Mouse (Mus musculus): ENCODE results near the gene Olfr1414. TPM values are rescaled to one million over a fixed set of nuclear protein-coding genes. Genes with fewer than 3 reads are reported as not detected.
"Not testable (repeated sequence)": the region's sequence is repeated elsewhere in the genome, so short reads cannot be mapped to it uniquely, and the experiment has no call there.

Olfr1414 gene
- polyA plus RNA-seq (2014; fragmentation: Nextera tagmentation; extraction: Ambion mirVana): not detected in 2 replicates

DNA sequence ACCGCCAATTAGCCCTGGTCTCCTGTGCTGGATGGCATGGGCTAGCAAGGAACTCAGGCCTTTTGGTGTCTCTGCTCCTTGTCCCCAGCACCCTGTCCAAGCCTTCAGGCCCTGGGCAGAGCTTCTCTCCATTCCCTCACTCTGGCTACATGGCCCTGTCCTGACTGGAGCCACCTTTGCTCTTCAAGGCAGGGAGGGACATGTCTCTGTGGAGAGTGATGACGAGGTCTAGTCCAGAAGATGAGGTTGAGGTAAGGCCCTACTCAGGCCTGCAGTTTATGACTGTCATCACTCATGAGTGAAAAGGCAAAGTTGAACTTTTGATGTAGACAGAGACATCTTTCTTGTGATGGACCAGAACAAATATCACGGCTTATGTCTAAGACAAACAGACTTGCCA is at the start of gene Olfr1414:
Olfr1414 (minus strand) TSS at position 101 of the 400 bp plus-strand sequence.
- WGBS: 90% methylated on average over 3 of the region's 3 CpGs
- ATAC-seq (ENCODE audit: low FRiP score) (no peak), DNase-seq (ENCODE audit: low spot score, missing footprints) (no peak)
- no peaks in the 10 kb centered on the region for H3K27me3 ChIP-seq (ENCODE audit: control insufficient read depth, insufficient read depth, low read length)
- no peaks in the 10 kb centered on the region for H3K9me3 ChIP-seq (ENCODE audit: control insufficient read depth, low read length)
- H3K27ac ChIP-seq (ENCODE audit: low read depth, low read length): no peak within 1 kb of the TSS
- H3K4me3 ChIP-seq (ENCODE audit: low read depth, low read length): no peak within 1 kb of the TSS
- no peaks in the 10 kb centered on the region for H3K36me3 ChIP-seq (ENCODE audit: control insufficient read depth, insufficient read depth, low read length)
- no peak within 1 kb of the TSS for H3K4me2 ChIP-seq
- H3K4me1 ChIP-seq (ENCODE audit: control insufficient read depth, insufficient read depth, low read length): no peaks in the 10 kb centered on the region
- H3K9ac ChIP-seq (ENCODE audit: low read length): no peak within 1 kb of the TSS

DNA sequence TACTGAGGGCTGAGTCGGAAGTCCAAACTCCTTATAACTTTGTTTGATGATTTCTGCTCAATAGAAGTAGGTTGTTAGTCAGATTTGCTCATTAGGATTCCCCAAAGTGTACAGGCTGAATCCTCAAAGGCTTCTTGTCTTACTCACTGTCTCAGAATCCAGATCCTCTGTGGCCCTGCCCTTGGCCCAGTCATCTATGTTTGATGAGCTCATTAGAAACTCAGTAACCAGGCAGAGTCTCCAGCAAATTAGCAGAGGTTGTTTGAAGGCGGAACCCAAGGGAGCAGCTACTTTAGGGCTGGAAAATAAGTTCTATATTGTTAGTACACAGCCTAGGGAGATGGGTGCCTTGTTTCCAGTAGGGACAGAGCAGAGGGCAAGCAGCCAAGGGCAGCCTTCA is 27.5 kb upstream of the Olfr1414 start:
- Histone ChIP-seq H3K9me3 (ENCODE audit: control insufficient read depth, low read length) (no peaks in the 10 kb centered on the region), H3K36me3 (ENCODE audit: control insufficient read depth, insufficient read depth, low read length) (no peaks in the 10 kb centered on the region), H3K9ac (ENCODE audit: low read length) (no peak overlapping the region), H3K27me3 (ENCODE audit: control insufficient read depth, insufficient read depth, low read length) (no peaks in the 10 kb centered on the region), H3K4me1 (ENCODE audit: control insufficient read depth, insufficient read depth, low read length) (no peaks in the 10 kb centered on the region), H3K27ac (ENCODE audit: low read depth, low read length) (no peak overlapping the region), H3K4me2 (no peak overlapping the region), H3K4me3 (ENCODE audit: low read depth, low read length) (no peak overlapping the region)
- 74% methylated on average over 2 of the region's 2 CpGs for WGBS
- ATAC-seq (ENCODE audit: low FRiP score): no peak
- DNase-seq (ENCODE audit: low spot score, missing footprints): no peak

DNA sequence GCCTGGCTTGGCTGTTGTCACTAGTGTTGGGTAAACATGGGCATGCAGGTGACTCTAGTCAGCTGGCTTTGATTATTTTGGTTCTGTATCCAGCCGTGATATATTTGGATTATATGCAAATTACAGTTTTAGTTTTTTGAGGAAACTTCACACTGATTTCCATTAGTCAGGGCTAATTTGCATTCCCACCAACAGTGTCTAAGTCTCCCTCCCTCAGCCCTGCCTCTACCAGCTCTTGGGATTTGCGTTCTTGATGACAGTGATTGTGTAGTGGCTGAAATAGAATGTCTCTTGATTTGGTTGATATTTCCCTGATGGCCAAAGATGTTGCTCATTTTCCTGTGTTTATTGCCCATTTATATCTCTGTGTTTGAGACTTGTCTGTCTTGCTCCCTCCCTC is 20.6 kb upstream of the Olfr1414 start:
- 38% methylated on average over 2 of the region's 2 CpGs for WGBS
- ATAC-seq (ENCODE audit: low FRiP score) (no peak), DNase-seq (ENCODE audit: low spot score, missing footprints) (no peak)
- no peak overlapping the region for H3K9ac ChIP-seq (ENCODE audit: low read length)
- no peaks in the 10 kb centered on the region for H3K9me3 ChIP-seq (ENCODE audit: control insufficient read depth, low read length)
- H3K4me3 ChIP-seq (ENCODE audit: low read depth, low read length): no peak overlapping the region
- no peaks in the 10 kb centered on the region for H3K4me1 ChIP-seq (ENCODE audit: control insufficient read depth, insufficient read depth, low read length)
- H3K27me3 ChIP-seq (ENCODE audit: control insufficient read depth, insufficient read depth, low read length): no peaks in the 10 kb centered on the region
- H3K36me3 ChIP-seq (ENCODE audit: control insufficient read depth, insufficient read depth, low read length): no peaks in the 10 kb centered on the region
- no peak overlapping the region for H3K4me2 ChIP-seq
- H3K27ac ChIP-seq (ENCODE audit: low read depth, low read length): no peak overlapping the region

DNA sequence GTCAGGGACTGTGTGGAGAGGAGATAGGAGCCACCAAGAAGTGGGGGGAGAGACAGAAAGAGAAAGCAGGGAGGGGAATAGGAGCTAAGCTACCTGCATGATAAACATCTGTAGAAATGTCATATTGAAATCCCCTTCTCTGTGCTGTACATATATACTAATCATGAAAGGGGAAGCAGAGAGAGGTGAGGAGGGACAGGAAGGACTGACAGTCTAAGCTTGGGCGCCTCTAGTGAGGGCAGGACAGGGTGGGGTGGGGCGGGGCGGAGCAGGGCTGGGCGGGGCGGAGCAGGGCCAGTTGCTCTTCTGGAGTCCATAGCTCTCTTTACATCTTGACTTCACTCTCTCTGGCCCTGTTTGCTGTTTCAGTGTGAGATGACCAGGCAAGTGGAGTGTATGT is 18.5 kb upstream of the Olfr1414 start:
- no peaks in the 10 kb centered on the region for H3K27me3 ChIP-seq (ENCODE audit: control insufficient read depth, insufficient read depth, low read length)
- no peaks in the 10 kb centered on the region for H3K36me3 ChIP-seq (ENCODE audit: control insufficient read depth, insufficient read depth, low read length)
- no peak overlapping the region for H3K4me2 ChIP-seq
- H3K9ac ChIP-seq (ENCODE audit: low read length): no peak overlapping the region
- DNase-seq (ENCODE audit: low spot score, missing footprints) (no peak), ATAC-seq (ENCODE audit: low FRiP score) (no peak)
- H3K27ac ChIP-seq (ENCODE audit: low read depth, low read length): no peak overlapping the region
- no peaks in the 10 kb centered on the region for H3K4me1 ChIP-seq (ENCODE audit: control insufficient read depth, insufficient read depth, low read length)
- H3K9me3 ChIP-seq (ENCODE audit: control insufficient read depth, low read length): no peaks in the 10 kb centered on the region
- WGBS: 24% methylated on average over 5 of the region's 5 CpGs
- no peak overlapping the region for H3K4me3 ChIP-seq (ENCODE audit: low read depth, low read length)

DNA sequence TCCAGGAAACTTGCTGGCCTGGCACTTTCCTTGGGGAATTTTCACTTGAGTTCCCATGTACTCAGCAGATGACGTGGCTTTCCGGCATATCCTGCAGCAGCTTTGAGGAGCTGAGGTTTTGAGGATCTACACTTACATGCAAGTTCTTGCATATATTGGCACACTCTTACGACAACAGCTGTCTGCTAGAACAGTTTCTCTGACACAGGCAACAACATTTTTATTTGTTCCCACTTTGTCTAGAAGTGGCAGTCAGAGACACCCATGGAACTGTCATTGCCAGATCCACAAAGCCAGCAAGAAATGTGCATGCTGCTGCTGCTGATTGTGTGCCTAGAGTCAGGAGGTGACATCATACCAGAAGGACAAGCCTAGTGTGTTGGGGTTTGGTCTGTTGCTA is 5.3 kb upstream of the Olfr1414 start:
- Histone ChIP-seq H3K36me3 (ENCODE audit: control insufficient read depth, insufficient read depth, low read length) (no peaks in the 10 kb centered on the region), H3K4me2 (no peak overlapping the region), H3K9ac (ENCODE audit: low read length) (no peak overlapping the region), H3K27me3 (ENCODE audit: control insufficient read depth, insufficient read depth, low read length) (no peaks in the 10 kb centered on the region), H3K27ac (ENCODE audit: low read depth, low read length) (no peak overlapping the region), H3K4me1 (ENCODE audit: control insufficient read depth, insufficient read depth, low read length) (no peaks in the 10 kb centered on the region), H3K4me3 (ENCODE audit: low read depth, low read length) (no peak overlapping the region), H3K9me3 (ENCODE audit: control insufficient read depth, low read length) (no peaks in the 10 kb centered on the region)
- ATAC-seq (ENCODE audit: low FRiP score) (no peak), DNase-seq (ENCODE audit: low spot score, missing footprints) (no peak)
- whole genome bisulfite sequencing: 90% methylated on average over 3 of the region's 3 CpGs

DNA sequence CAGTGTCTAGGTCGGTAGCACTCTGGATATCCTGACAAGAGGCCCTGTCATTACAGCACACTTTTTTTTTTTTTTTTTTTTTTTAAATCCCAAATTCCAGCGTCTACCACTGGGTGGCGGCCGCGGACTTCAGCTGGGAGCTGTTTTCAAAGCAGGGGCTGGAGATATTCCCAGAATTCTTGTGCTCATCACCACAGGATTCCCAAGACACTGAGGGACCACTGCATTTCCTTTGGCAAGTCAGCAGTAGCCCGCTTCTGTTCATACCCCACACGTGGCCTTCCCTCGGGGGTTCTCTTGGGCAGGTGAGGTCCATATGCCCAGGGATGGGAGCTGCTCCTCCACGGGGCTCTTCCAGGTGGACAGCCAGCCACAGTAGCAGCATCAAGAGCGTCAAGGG is 2.9 kb upstream of the Olfr1414 start:
- ATAC-seq (ENCODE audit: low FRiP score) (0 out of 2 replicates have a peak, but pooled peaks have one; percentile 19), DNase-seq (ENCODE audit: low spot score, missing footprints) (peak; percentile 90)
- Histone ChIP-seq H3K4me1 (ENCODE audit: control insufficient read depth, insufficient read depth, low read length) (no peaks in the 10 kb centered on the region), H3K4me3 (ENCODE audit: low read depth, low read length) (no peak overlapping the region), H3K27ac (ENCODE audit: low read depth, low read length) (no peak overlapping the region), H3K4me2 (no peak overlapping the region), H3K9ac (ENCODE audit: low read length) (no peak overlapping the region), H3K36me3 (ENCODE audit: control insufficient read depth, insufficient read depth, low read length) (no peaks in the 10 kb centered on the region), H3K9me3 (ENCODE audit: control insufficient read depth, low read length) (no peaks in the 10 kb centered on the region), H3K27me3 (ENCODE audit: control insufficient read depth, insufficient read depth, low read length) (no peaks in the 10 kb centered on the region)
- WGBS: 20% methylated on average over 10 of the region's 10 CpGs

DNA sequence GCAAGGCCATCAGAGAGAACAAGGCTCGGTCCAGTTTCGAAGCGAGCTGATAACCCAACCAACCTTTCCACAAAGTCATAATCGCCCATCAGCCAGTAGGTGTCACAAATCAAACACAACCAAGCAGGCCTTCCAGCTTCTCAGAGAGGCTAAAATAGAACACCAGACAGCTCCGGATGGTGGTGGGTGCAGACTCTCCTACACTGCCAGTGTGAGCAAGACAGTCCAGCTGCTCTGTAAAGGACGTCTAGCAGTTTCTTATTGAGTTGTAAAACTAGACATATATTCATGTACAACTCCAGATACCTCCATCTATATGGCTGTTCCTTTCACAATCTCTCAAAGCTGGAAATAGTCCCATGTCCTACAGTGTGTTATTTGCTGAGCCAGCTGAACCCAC is 585 bp upstream of the Olfr1414 start:
- Histone ChIP-seq H3K27me3 (ENCODE audit: control insufficient read depth, insufficient read depth, low read length) (no peaks in the 10 kb centered on the region), H3K9ac (ENCODE audit: low read length) (no peak overlapping the region), H3K9me3 (ENCODE audit: control insufficient read depth, low read length) (no peaks in the 10 kb centered on the region), H3K36me3 (ENCODE audit: control insufficient read depth, insufficient read depth, low read length) (no peaks in the 10 kb centered on the region), H3K4me1 (ENCODE audit: control insufficient read depth, insufficient read depth, low read length) (no peaks in the 10 kb centered on the region), H3K4me3 (ENCODE audit: low read depth, low read length) (no peak overlapping the region), H3K4me2 (no peak overlapping the region), H3K27ac (ENCODE audit: low read depth, low read length) (no peak overlapping the region)
- DNase-seq (ENCODE audit: low spot score, missing footprints) (no peak), ATAC-seq (ENCODE audit: low FRiP score) (no peak)
- 94% methylated on average over 6 of the region's 6 CpGs for WGBS

DNA sequence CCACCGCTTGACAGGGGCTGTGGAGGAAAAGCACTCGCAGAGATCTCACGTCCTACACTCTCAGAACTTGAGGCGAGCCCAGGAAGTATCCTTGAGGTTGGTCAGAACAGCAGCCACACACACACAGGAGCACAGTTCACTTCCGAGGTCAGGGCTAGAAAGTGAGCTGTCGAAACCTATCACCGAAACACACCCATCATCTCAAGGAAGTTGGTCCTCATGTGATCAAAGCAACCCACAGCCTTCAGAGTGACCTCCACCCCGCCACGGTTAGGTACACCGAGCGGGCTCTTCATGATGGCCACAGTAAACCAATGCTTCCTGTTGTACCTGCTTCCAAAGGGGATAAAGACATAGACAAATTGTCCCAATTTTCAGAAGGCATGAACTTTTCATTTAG is 3.1 kb downstream of the Olfr1414 start:
- no peak overlapping the region for H3K9ac ChIP-seq (ENCODE audit: low read length)
- H3K4me3 ChIP-seq (ENCODE audit: low read depth, low read length): no peak overlapping the region
- no peak overlapping the region for H3K4me2 ChIP-seq
- H3K9me3 ChIP-seq (ENCODE audit: control insufficient read depth, low read length): no peaks in the 10 kb centered on the region
- H3K27ac ChIP-seq (ENCODE audit: low read depth, low read length): no peak overlapping the region
- no peaks in the 10 kb centered on the region for H3K27me3 ChIP-seq (ENCODE audit: control insufficient read depth, insufficient read depth, low read length)
- no peak for DNase-seq (ENCODE audit: low spot score, missing footprints)
- WGBS: 88% methylated on average over 11 of the region's 11 CpGs
- H3K4me1 ChIP-seq (ENCODE audit: control insufficient read depth, insufficient read depth, low read length): no peaks in the 10 kb centered on the region
- no peak for ATAC-seq (ENCODE audit: low FRiP score)
- H3K36me3 ChIP-seq (ENCODE audit: control insufficient read depth, insufficient read depth, low read length): no peaks in the 10 kb centered on the region

DNA sequence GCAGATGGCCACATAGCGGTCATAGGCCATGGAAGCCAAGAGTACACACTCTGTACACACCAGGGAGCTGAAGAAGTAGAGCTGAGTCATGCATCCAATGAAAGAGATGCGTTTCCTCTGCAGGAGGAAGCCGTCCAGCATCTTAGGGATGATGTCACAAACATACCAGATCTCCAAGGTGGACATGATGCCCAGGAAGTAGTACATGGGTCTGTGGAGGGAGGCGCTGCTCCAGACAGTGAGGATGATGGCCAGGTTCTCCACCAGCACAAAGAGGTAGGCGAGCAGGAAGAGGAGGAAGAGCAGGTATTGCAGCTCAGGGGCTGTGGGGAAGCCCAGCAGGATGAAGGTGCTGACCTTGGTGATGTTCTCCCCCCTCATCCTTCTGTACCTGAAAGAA is 6.8 kb downstream of the Olfr1414 start:
- not testable (repeated sequence) for H3K27ac ChIP-seq (ENCODE audit: low read depth, low read length); ATAC-seq (ENCODE audit: low FRiP score); DNase-seq (ENCODE audit: low spot score, missing footprints); H3K36me3 ChIP-seq (ENCODE audit: control insufficient read depth, insufficient read depth, low read length); H3K9me3 ChIP-seq (ENCODE audit: control insufficient read depth, low read length); H3K27me3 ChIP-seq (ENCODE audit: control insufficient read depth, insufficient read depth, low read length); H3K9ac ChIP-seq (ENCODE audit: low read length); H3K4me3 ChIP-seq (ENCODE audit: low read depth, low read length); H3K4me1 ChIP-seq (ENCODE audit: control insufficient read depth, insufficient read depth, low read length); H3K4me2 ChIP-seq
- 90% methylated on average over 4 of the region's 5 CpGs for WGBS

DNA sequence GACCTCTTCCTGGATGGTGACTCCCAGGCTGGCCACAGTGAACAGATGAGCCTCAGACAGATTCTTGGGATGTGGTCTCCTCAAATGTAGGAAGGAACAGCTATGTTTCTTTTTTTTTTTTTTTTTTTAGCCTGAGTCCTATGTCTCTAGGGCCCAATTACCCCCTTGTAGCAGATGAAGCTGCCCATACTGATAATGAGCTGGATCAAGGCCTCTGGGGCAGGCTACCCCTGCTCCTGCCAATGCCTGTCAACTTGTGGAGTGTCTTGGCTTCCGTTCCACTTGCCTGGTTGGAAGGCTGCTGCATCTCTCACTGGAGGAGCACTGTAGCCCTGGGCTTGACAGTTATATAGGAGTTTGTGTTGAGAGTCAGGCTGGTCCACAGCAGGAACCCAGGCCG is 22.5 kb downstream of the Olfr1414 start, which contains the start of gene Olfr1415:
Olfr1415 (minus strand) TSS at position 101 of the 400 bp plus-strand sequence.
- H3K9me3 ChIP-seq (ENCODE audit: control insufficient read depth, low read length): no peaks in the 10 kb centered on the region
- no peak within 1 kb of the TSS for H3K9ac ChIP-seq (ENCODE audit: low read length)
- H3K4me2 ChIP-seq: no peak within 1 kb of the TSS
- WGBS: 92% methylated on average over 2 of the region's 2 CpGs
- no peaks in the 10 kb centered on the region for H3K36me3 ChIP-seq (ENCODE audit: control insufficient read depth, insufficient read depth, low read length)
- no peak within 1 kb of the TSS for H3K4me3 ChIP-seq (ENCODE audit: low read depth, low read length)
- DNase-seq (ENCODE audit: low spot score, missing footprints) (no peak), ATAC-seq (ENCODE audit: low FRiP score) (no peak)
- no peak within 1 kb of the TSS for H3K27ac ChIP-seq (ENCODE audit: low read depth, low read length)
- no peaks in the 10 kb centered on the region for H3K27me3 ChIP-seq (ENCODE audit: control insufficient read depth, insufficient read depth, low read length)
- H3K4me1 ChIP-seq (ENCODE audit: control insufficient read depth, insufficient read depth, low read length): no peaks in the 10 kb centered on the region

Measured in midbrain, embryonic 11.5 days (tissue).